Mouse (Mus musculus) kidney, embryonic 15.5 days (tissue): ENCODE results near the gene Rhbdl1. TPM values are rescaled to one million over a fixed set of nuclear protein-coding genes. Genes with fewer than 3 reads are reported as not detected.
A peak's percentile ranks its signal among the peaks of the same experiment; 100 is the strongest.

Experiments
- ATAC-seq: fragments of 200-750 bp; cut with Nextera tagmentation; replicated peaks from 2 replicates; pipeline ENCODE4 v1.8.0; 2017; ENCODE audit warnings: moderate TSS enrichment; ENCODE audit not compliant: low FRiP score
- H3K27ac ChIP-seq: fragments of 300-500 bp; sonication (generic); 2 replicates; pipeline ENCODE4 v1.5.1; 2015; ENCODE audit warnings: mild to moderate bottlenecking, inconsistent platforms
- H3K27me3 ChIP-seq: fragments of 300-500 bp; sonication (generic); 2 replicates; pipeline ENCODE4 v1.6.1; 2015; ENCODE audit warnings: inconsistent platforms
- H3K36me3 ChIP-seq: fragments of 300-500 bp; sonication (generic); 2 replicates; pipeline ENCODE4 v1.6.1; 2015; ENCODE audit warnings: inconsistent platforms
- H3K4me1 ChIP-seq: fragments of 300-500 bp; sonication (generic); 2 replicates; pipeline ENCODE4 v1.6.1; 2015; ENCODE audit warnings: inconsistent platforms
- H3K4me2 ChIP-seq: fragments of 300-500 bp; sonication (generic); 2 replicates; pipeline ENCODE4 v1.6.1; 2015; ENCODE audit warnings: moderate library complexity, mild to moderate bottlenecking, inconsistent platforms
- H3K4me3 ChIP-seq: fragments of 300-500 bp; sonication (generic); replicated peaks from 2 replicates; pipeline ENCODE4 v1.5.1; 2015; ENCODE audit warnings: mild to moderate bottlenecking, inconsistent platforms
- H3K9ac ChIP-seq: fragments of 300-500 bp; sonication (generic); 2 replicates; pipeline ENCODE4 v1.6.1; 2015; ENCODE audit warnings: mild to moderate bottlenecking, inconsistent platforms
- H3K9me3 ChIP-seq: fragments of 300-500 bp; sonication (generic); replicated peaks from 2 replicates; pipeline ENCODE4 v1.6.1; 2016; ENCODE audit warnings: inconsistent platforms
- WGBS: fragments of 180-500 bp; shearing (Covaris S2); methylation state at CpG from one replicate; pipeline ENCODE4 v1.1.7; 2015; ENCODE audit warnings: mixed read lengths; 5-methylcytosine and 5-hydroxymethylcytosine counted together
- polyA plus RNA-seq: library from polyadenylated mRNA; unstranded; fragments of >200 nt; fragmentation: Nextera tagmentation; extraction: Ambion mirVana; gene quantifications from 2 replicates; pipeline ENCODE4 v1.2.1, GENCODE M21; 2015

The Rhbdl1 gene
- polyA plus RNA-seq, 1 experiment from 2014 or later, result 3.8 TPM

DNA sequence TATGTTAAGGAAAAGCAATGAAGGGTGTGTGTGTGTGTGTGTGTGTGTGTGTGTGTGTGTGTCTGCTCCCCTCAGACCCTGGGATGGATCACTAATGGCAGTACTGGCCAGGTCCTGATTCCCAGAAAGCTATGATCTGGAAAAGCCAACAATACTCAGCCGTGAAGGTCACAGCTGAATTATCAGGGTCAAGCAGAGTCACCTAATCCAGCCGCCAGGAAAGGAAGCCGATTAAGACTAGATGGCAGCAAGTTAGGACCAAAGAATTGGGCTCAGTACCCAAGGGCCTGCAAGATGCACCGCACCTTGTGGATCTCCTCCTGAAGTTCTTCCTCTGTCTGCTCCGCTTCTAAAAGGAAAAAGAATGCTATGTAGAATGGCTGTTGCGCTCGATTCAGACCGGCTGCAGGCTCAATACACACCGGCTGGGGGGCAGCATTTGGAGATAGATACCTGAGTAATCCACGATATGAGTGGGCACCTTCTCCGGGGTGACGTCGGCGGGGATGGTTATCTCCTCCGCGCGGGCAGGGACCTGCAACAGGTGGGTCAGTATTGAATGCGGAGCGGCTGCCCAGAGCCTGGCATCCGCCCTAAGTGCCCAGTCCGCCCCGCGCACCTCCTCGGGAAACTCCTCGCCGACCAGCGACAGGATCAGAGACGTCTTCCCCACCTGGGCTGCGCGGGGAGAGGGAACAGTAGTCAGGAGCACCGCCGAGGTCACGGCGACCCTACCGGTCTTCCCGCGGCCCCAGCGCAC, 6.7 kb upstream of the Rhbdl1 start:
- peaks cover 78% of the 10 kb centered on the region for H3K36me3 ChIP-seq
- WGBS, result 2% methylated on average over 36 of the region's 38 CpGs
- H3K4me3 ChIP-seq, result peak overlapping the region; percentile 77
- peaks cover 24% of the 10 kb centered on the region for H3K4me1 ChIP-seq
- peak overlapping the region; percentile 76 for H3K9ac ChIP-seq
- no peaks in the 10 kb centered on the region for H3K9me3 ChIP-seq
- peak overlapping the region; percentile 88 for H3K27ac ChIP-seq
- H3K27me3 ChIP-seq, result no peaks in the 10 kb centered on the region
- peak overlapping the region; percentile 78 for H3K4me2 ChIP-seq
- no peak for ATAC-seq

DNA sequence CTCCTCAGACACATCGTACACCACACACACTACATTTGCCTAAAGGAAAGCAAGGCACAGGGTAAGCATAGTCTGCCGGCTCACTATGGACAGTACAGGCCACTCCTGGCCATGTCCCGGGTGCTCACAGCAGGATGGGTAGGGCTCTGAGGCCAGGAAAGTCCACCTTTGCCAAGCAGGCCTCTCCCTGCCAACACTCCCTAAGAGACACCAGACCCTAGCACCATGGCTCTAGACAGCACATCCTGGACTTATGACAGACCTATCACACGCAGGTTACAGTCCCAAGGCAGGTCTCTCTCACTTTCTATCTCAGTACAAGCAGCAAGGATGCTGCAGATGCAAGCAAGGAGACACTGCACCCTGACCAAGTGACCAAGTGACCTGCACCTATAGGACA, 6.0 kb upstream of the Rhbdl1 start:
- no peak overlapping the region for H3K27ac ChIP-seq
- H3K9me3 ChIP-seq, result no peaks in the 10 kb centered on the region
- H3K4me1 ChIP-seq, result peaks cover 28% of the 10 kb centered on the region
- no peaks in the 10 kb centered on the region for H3K27me3 ChIP-seq
- peak overlapping the region; percentile 78 for H3K4me2 ChIP-seq
- H3K4me3 ChIP-seq, result peak overlapping the region; percentile 77
- no peak for ATAC-seq
- H3K36me3 ChIP-seq, result peaks cover 76% of the 10 kb centered on the region
- 90% methylated on average over 4 of the region's 4 CpGs for WGBS
- H3K9ac ChIP-seq, result peak overlapping the region; percentile 76; the same call in 1 of the 2 replicates

DNA sequence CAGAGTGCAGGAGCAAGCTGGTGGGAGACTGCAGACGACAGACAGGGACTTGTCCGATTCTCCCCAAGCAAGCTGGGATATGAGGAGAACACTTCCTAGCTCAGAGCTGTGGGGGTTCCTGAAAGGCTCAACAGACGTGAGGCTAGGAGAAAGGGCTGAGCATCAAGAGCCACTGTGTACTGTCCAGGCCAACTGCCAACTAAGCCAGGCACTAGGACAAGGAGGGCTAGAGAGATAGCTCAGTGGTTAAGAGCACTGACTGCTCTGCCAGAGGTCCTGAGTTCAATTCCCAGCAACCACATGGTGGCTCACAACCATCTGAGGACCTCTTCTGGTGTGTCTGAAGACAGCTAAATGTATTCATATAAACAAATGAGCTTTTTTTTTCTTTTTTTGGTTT, 5.4 kb upstream of the Rhbdl1 start:
- ATAC-seq, result no peak
- H3K4me2 ChIP-seq, result no peak overlapping the region
- H3K4me1 ChIP-seq, result peaks cover 34% of the 10 kb centered on the region
- H3K36me3 ChIP-seq, result peaks cover 78% of the 10 kb centered on the region
- H3K9me3 ChIP-seq, result no peaks in the 10 kb centered on the region
- no peak overlapping the region for H3K27ac ChIP-seq
- no peak overlapping the region for H3K9ac ChIP-seq
- no peaks in the 10 kb centered on the region for H3K27me3 ChIP-seq
- WGBS, result 84% methylated on average over 3 of the region's 3 CpGs
- H3K4me3 ChIP-seq, result no peak overlapping the region

- H3K4me2 ChIP-seq, result no peak within 1 kb of the TSS
- peaks cover 46% of the 10 kb centered on the region for H3K4me1 ChIP-seq
- no peak for ATAC-seq
- H3K27ac ChIP-seq, result no peak within 1 kb of the TSS
- H3K4me3 ChIP-seq, result no peak within 1 kb of the TSS
- H3K9me3 ChIP-seq, result no peaks in the 10 kb centered on the region
- WGBS, result 95% methylated on average over 22 of the region's 22 CpGs
- peaks cover 67% of the 10 kb centered on the region for H3K36me3 ChIP-seq
- H3K9ac ChIP-seq, result no peak within 1 kb of the TSS
- no peaks in the 10 kb centered on the region for H3K27me3 ChIP-seq
Measured at GRCm38 (mm10) chr17:25841117-25841880, 4.2 kb upstream of the Rhbdl1 start, which contains the start of gene Gm20683. Gene Gm20683, minus strand, starts transcription at chr17:25841763.

DNA sequence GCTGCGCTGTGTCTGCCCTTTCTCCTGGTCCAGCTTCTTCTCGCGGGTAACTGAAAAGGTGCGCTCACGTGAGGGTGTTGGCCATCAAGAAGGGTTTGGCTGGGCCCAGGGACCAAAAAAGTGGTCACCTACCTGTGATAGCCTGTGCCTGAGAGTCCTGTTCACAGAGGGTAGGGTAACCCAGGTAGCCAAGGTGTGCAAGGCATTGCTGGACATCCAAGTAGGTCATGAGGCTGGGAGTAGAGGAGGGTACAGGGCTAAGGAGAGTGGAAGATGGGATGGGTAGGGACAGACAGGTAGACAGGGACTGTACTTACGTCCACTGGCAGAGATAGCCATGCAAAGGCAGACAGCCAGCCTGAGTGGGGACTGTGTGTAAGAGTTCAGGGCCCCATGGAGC, 3.4 kb upstream of the Rhbdl1 start:
- Histone ChIP-seq H3K9me3 (no peaks in the 10 kb centered on the region), H3K4me2 (no peak overlapping the region), H3K27ac (no peak overlapping the region), H3K9ac (no peak overlapping the region), H3K36me3 (peaks cover 65% of the 10 kb centered on the region), H3K4me3 (no peak overlapping the region), H3K27me3 (no peaks in the 10 kb centered on the region), H3K4me1 (peaks cover 54% of the 10 kb centered on the region)
- 96% methylated on average over 6 of the region's 6 CpGs for whole genome bisulfite sequencing
- no peak for ATAC-seq

DNA sequence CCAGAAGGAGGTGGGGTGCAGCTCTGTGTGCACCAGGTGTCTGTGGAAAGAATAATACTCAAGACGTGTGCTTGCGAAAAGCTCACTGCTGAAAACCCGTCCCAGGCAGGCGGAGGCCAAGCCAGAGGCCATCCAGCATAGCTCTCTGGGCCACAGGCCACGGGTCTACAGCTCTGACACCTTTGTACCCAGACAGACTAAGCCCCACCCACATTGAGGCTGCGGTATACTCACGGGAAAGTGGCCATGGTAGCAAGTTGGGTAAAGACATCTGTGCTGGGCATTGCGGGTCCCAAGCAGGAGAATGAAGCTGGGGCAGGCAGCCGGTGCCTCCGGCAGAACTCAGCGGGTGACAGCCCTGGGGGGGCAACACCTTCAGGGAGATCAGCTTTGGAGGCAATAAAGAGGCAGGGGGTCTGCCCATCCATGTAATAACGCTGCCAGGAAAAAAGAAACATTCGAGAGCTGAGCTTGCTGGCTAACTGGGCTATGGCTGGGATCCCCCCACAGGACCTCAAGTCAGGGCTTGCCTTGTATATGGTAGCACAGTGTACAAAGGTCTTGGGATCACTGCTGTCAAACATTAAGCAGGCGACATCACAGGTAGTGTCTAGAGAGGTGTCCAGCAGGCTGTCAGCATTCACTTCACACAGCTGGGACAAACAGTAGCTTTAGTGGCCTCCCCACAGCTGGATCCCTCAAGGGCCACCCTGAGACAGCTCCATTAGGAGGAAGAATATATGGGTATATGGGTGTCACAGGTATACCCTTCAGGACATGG, 2.5 kb upstream of the Rhbdl1 start:
- Histone ChIP-seq H3K36me3 (peaks cover 67% of the 10 kb centered on the region), H3K9ac (no peak overlapping the region), H3K4me2 (no peak overlapping the region), H3K4me1 (peaks cover 57% of the 10 kb centered on the region), H3K4me3 (no peak overlapping the region), H3K9me3 (no peaks in the 10 kb centered on the region), H3K27ac (no peak overlapping the region), H3K27me3 (no peaks in the 10 kb centered on the region)
- WGBS, result 82% methylated on average over 14 of the region's 14 CpGs
- no peak for ATAC-seq

DNA sequence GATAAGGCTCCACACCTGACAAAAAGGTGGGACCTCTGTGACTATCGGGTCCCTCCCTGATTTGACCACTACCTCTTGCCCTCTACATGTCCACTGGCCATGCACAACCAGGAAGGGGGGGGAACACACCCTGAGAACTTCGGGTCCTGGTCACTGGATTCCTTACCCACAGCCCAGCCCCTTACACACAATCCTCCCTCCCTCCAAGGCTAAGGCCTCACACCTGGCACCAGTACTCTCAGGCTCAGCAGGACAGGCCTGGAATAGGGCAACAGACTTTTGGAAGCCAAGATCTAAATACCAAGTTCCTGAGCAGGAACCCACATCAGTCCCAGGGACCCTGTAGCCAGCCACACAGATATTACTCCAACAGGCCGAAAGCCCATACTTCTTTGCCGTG, 1.8 kb upstream of the Rhbdl1 start:
- Histone ChIP-seq H3K9me3 (no peaks in the 10 kb centered on the region), H3K4me3 (no peak overlapping the region), H3K36me3 (peaks cover 67% of the 10 kb centered on the region), H3K27ac (no peak overlapping the region), H3K9ac (no peak overlapping the region), H3K27me3 (no peaks in the 10 kb centered on the region), H3K4me1 (peaks cover 62% of the 10 kb centered on the region), H3K4me2 (no peak overlapping the region)
- WGBS, result 82% methylated on average over 4 of the region's 4 CpGs
- ATAC-seq, result no peak

GRCm38 (mm10) chr17:25837533-25837932, 438 bp upstream of the Rhbdl1 start:
- Histone ChIP-seq H3K9ac (no peak overlapping the region), H3K9me3 (no peaks in the 10 kb centered on the region), H3K4me3 (peak overlapping the region; percentile 42), H3K27ac (peak overlapping the region; percentile 85), H3K36me3 (peaks cover 62% of the 10 kb centered on the region), H3K4me2 (peak overlapping the region; percentile 95), H3K27me3 (no peaks in the 10 kb centered on the region), H3K4me1 (peaks cover 57% of the 10 kb centered on the region)
- ATAC-seq, result no peak
- 52% methylated on average over 3 of the region's 3 CpGs for WGBS

- Histone ChIP-seq H3K9me3 (no peaks in the 10 kb centered on the region), H3K4me1 (peaks cover 63% of the 10 kb centered on the region), H3K36me3 (peaks cover 56% of the 10 kb centered on the region), H3K9ac (peak overlapping the region; percentile 42), H3K4me2 (peak overlapping the region; percentile 95), H3K27me3 (no peaks in the 10 kb centered on the region), H3K4me3 (peak overlapping the region; percentile 42), H3K27ac (peak overlapping the region; percentile 85)
- ATAC-seq, result no peak; the same call in 1 of the 2 replicates
- WGBS, result 18% methylated on average over 23 of the region's 23 CpGs
Measured at GRCm38 (mm10) chr17:25836397-25837075, 559 bp downstream of the Rhbdl1 start.

- Histone ChIP-seq H3K4me3 (peak overlapping the region; percentile 42; the same call in 1 of the 2 replicates), H3K27ac (peak overlapping the region; percentile 85), H3K9ac (peak overlapping the region; percentile 42; the same call in 1 of the 2 replicates), H3K27me3 (no peaks in the 10 kb centered on the region), H3K4me1 (peaks cover 70% of the 10 kb centered on the region), H3K36me3 (peaks cover 56% of the 10 kb centered on the region), H3K9me3 (no peaks in the 10 kb centered on the region), H3K4me2 (peak overlapping the region; percentile 95)
- no peak for ATAC-seq
- 91% methylated on average over 16 of the region's 16 CpGs for WGBS
Measured at GRCm38 (mm10) chr17:25835816-25836215, 1.3 kb downstream of the Rhbdl1 start.

GRCm38 (mm10) chr17:25835301-25835700, 1.8 kb downstream of the Rhbdl1 start:
- Histone ChIP-seq H3K4me1 (peaks cover 74% of the 10 kb centered on the region), H3K4me3 (0 out of 2 replicates have a peak overlapping the region, but pooled peaks have one; percentile 64), H3K27ac (no peak overlapping the region), H3K4me2 (peak overlapping the region; percentile 95), H3K9ac (no peak overlapping the region), H3K9me3 (no peaks in the 10 kb centered on the region), H3K27me3 (no peaks in the 10 kb centered on the region), H3K36me3 (peaks cover 56% of the 10 kb centered on the region)
- no peak for ATAC-seq
- 90% methylated on average over 7 of the region's 7 CpGs for WGBS
